Comparison of ENCODE assay signal across 12 mouse cellular contexts in the genomic region with DNA sequence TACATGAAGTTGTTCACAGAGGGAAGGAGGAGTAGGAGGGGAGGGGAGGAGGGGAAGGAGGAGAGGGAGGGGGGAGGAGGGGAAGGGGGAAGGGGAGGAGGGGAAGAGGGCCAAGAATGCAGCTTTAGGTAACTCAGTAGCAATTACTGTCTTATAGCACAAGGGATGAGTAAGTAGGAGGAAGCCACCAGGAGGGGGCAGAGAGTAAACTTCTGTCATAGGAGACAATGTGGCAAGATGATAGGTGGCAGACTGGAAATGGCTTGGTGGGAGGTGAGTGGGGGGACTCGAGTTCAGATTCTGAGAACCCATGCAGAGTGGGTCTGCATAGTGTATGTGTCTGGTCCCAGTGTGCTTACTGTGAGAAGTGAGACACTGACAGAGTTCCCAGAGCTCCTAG.
DNase-seq lines count a peak whose midpoint lies in the region; ATAC-seq and TF ChIP-seq lines count a peak whose summit lies in the region.
"Had no signal": no experiment of that assay in that cellular context is flagged by ENCODE, and none has a peak within 500 bp of the region (broad histone marks: within the 10 kb centered on the region; RNA-seq: fewer than 3 reads in every experiment).

No protein-coding gene starts in this region.

- H3K9ac ChIP-seq in forebrain, embryonic 12.5 days, result no peak overlapping the region
- H3K9ac ChIP-seq in liver, embryonic 14.5 days (replicated peaks), result no peak overlapping the region
- no peak overlapping the region for H3K9ac ChIP-seq in liver, embryonic 12.5 days
- H3K9ac ChIP-seq: lung, embryonic 15.5 days had no signal

- whole genome bisulfite sequencing in forebrain, embryonic 12.5 days, result 61% methylated on average over 1 of the region's 1 CpGs
- WGBS in forebrain, embryonic 10.5 days, result 79% methylated on average over 1 of the region's 1 CpGs
- WGBS in liver, embryonic 14.5 days (ENCODE audit: insufficient replicate concordance), result 31% methylated on average over 1 of the region's 1 CpGs
- 38% methylated on average over 1 of the region's 1 CpGs for WGBS in liver, embryonic 12.5 days (ENCODE audit: insufficient replicate concordance)

- no peaks in the 10 kb centered on the region for H3K36me3 ChIP-seq in forebrain, embryonic 12.5 days (replicated peaks)
- H3K36me3 ChIP-seq in forebrain, embryonic 10.5 days (replicated peaks), result no peaks in the 10 kb centered on the region
- no peaks in the 10 kb centered on the region for H3K36me3 ChIP-seq in liver, embryonic 14.5 days (replicated peaks; ENCODE audit: control insufficient read depth, insufficient read depth, low read depth)
- no peaks in the 10 kb centered on the region for H3K36me3 ChIP-seq in liver, embryonic 12.5 days
- no peaks in the 10 kb centered on the region for H3K36me3 ChIP-seq in splenic B cell, adult 2 months (ENCODE audit: control insufficient read depth, insufficient read depth, low read length, poor library complexity, severe bottlenecking)
- H3K36me3 ChIP-seq: lung, embryonic 15.5 days had no signal

- no peak overlapping the region for H3K4me3 ChIP-seq in forebrain, embryonic 12.5 days (replicated peaks)
- H3K4me3 ChIP-seq in forebrain, embryonic 10.5 days, result no peak overlapping the region
- no peak overlapping the region for H3K4me3 ChIP-seq in liver, embryonic 14.5 days (ENCODE audit: insufficient read depth in 1 of 2, low read depth in 2 of 2, low read length in 2 of 2)
- H3K4me3 ChIP-seq in liver, embryonic 12.5 days, result no peak overlapping the region
- H3K4me3 ChIP-seq: lung, embryonic 15.5 days had no signal

- no peak for DNase-seq in forebrain, embryonic 10.5 days (ENCODE audit: extremely low spot score, low spot score)
- DNase-seq in liver, embryonic 14.5 days (ENCODE audit: low read depth in 3 of 3, low spot score in 3 of 3), result no peak
- DNase-seq in brain, adult 2 months (ENCODE audit: low read depth, low spot score), result peak; percentile 47
- peak; percentile 19 for DNase-seq in splenic B cell, adult 2 months (ENCODE audit: low read depth, low spot score)
- DNase-seq in right cerebral cortex, adult 18-20 months, result no peak
- DNase-seq in adrenal gland, adult 18-20 months (ENCODE audit: low spot score in 2 of 2), result no peak
- DNase-seq: adrenal gland, postnatal 25 days; cerebellum, adult 9-10 months; kidney, postnatal 36 days had no signal

- peaks cover 7% of the 10 kb centered on the region; the same call in 1 of the 2 replicates for H3K4me1 ChIP-seq in forebrain, embryonic 12.5 days
- peaks cover 25% of the 10 kb centered on the region for H3K4me1 ChIP-seq in forebrain, embryonic 10.5 days
- no peaks in the 10 kb centered on the region for H3K4me1 ChIP-seq in liver, embryonic 14.5 days (replicated peaks; ENCODE audit: control insufficient read depth in 2 of 2, insufficient read depth in 2 of 2, low read length in 1 of 2)
- H3K4me1 ChIP-seq in liver, embryonic 12.5 days, result no peaks in the 10 kb centered on the region

- no peaks in the 10 kb centered on the region for H3K27me3 ChIP-seq in forebrain, embryonic 12.5 days
- H3K27me3 ChIP-seq in forebrain, embryonic 10.5 days (ENCODE audit: poor library complexity, severe bottlenecking), result no peaks in the 10 kb centered on the region
- no peaks in the 10 kb centered on the region for H3K27me3 ChIP-seq in liver, embryonic 14.5 days (ENCODE audit: control insufficient read depth, insufficient read depth, low read length)
- no peaks in the 10 kb centered on the region for H3K27me3 ChIP-seq in liver, embryonic 12.5 days (replicated peaks)
- no peaks in the 10 kb centered on the region for H3K27me3 ChIP-seq in splenic B cell, adult 2 months (ENCODE audit: control insufficient read depth, insufficient read depth, low read length, poor library complexity, severe bottlenecking)
- H3K27me3 ChIP-seq: lung, embryonic 15.5 days had no signal

- H3K9me3 ChIP-seq in forebrain, embryonic 12.5 days, result no peaks in the 10 kb centered on the region
- no peaks in the 10 kb centered on the region for H3K9me3 ChIP-seq in forebrain, embryonic 10.5 days
- H3K9me3 ChIP-seq in liver, embryonic 14.5 days (ENCODE audit: control insufficient read depth, low read length), result no peaks in the 10 kb centered on the region
- no peaks in the 10 kb centered on the region for H3K9me3 ChIP-seq in liver, embryonic 12.5 days (replicated peaks)
- H3K9me3 ChIP-seq: lung, embryonic 15.5 days had no signal

- H3K4me2 ChIP-seq in forebrain, embryonic 12.5 days, result no peak overlapping the region
- no peak overlapping the region for H3K4me2 ChIP-seq in liver, embryonic 14.5 days (ENCODE audit: low read depth)
- no peak overlapping the region for H3K4me2 ChIP-seq in liver, embryonic 12.5 days
- H3K4me2 ChIP-seq: lung, embryonic 15.5 days had no signal

- peak; percentile 16; the same call in 1 of the 2 replicates for TF ChIP-seq CTCF in liver, embryonic 14.5 days (IDR thresholded peaks at IDR 0.05; ENCODE audit: low read depth)

- no peak overlapping the region for H3K27ac ChIP-seq in forebrain, embryonic 12.5 days
- H3K27ac ChIP-seq in forebrain, embryonic 10.5 days, result no peak overlapping the region
- H3K27ac ChIP-seq in liver, embryonic 14.5 days, result no peak overlapping the region
- no peak overlapping the region for H3K27ac ChIP-seq in liver, embryonic 12.5 days
- H3K27ac ChIP-seq: lung, embryonic 15.5 days had no signal

- 0 out of 2 replicates have a peak, but pooled peaks have one; percentile 17 for ATAC-seq in forebrain, embryonic 12.5 days (ENCODE audit: low FRiP score)
- ATAC-seq in liver, embryonic 14.5 days (ENCODE audit: insufficient read depth), result no peak
- no peak for ATAC-seq in liver, embryonic 12.5 days

- no peak for TF ChIP-seq EP300 in liver, embryonic 14.5 days (IDR thresholded peaks at IDR 0.05; ENCODE audit: low read depth)

Comparison
In these comparisons a context has a peak if more than half of its experiments do, and no peak if none do; other contexts are left out.
1. DNase-seq: peak in brain, adult 2 months (single experiment) and splenic B cell, adult 2 months (single experiment); none in forebrain, embryonic 10.5 days (single experiment), liver, embryonic 14.5 days (0 of 3), right cerebral cortex, adult 18-20 months (single experiment) and adrenal gland, adult 18-20 months (0 of 2).